In the genomic region with DNA sequence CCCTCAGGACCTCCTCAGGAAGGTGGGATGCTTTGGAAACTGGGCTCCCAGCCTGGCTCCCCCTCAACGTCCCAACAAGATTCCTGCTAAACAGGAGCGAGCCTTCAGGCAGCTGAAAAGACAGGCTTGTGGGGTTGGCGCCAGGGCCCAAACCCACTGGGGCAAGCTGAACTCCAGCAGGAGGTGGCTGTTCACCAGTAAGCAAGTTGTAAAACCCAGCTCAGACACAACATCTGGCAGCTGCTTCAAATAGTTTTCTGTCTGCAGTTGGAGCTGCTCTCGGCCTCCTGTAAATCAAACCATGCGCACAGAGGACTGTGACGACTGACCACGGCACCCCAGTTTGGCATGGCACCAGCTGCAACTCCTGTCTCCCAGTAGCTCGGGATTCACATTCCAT, we compare ENCODE assay signal across 8 mouse cellular contexts.
DNase-seq lines count a peak whose midpoint lies in the region; ATAC-seq and TF ChIP-seq lines count a peak whose summit lies in the region.

No protein-coding gene starts in this region.

- ATAC-seq in neural tube, embryonic 13.5 days (ENCODE audit: low read depth), result no peak
- ATAC-seq in activated CD4-positive, CD25-positive, alpha-beta regulatory T cell, adult 4 months, result no peak

- no peak for TF ChIP-seq POLR2A in testis, adult 2 months (IDR thresholded peaks at IDR 0.05; ENCODE audit: control insufficient read depth, low read depth, low read length)

- DNase-seq in testis, postnatal 14 days (ENCODE audit: low spot score), result no peak
- peak; percentile 51 for DNase-seq in heart, adult 8-10 months (ENCODE audit: low spot score)
- peak; percentile 39 to 46 for DNase-seq in kidney, adult 8-10 months
- no peak for DNase-seq in retina, embryonic 14.5 days (ENCODE audit: low spot score)
- no peak for DNase-seq in layer of hippocampus, adult 11-12 months (ENCODE audit: low spot score)

- peak overlapping the region; percentile 67 for H3K27ac ChIP-seq in testis, adult 2 months (ENCODE audit: control insufficient read depth, insufficient read depth, low read depth, low read length)
- peak overlapping the region; percentile 52 for H3K27ac ChIP-seq in neural tube, embryonic 13.5 days (replicated peaks)

- no peaks in the 10 kb centered on the region for H3K27me3 ChIP-seq in testis, adult 2 months (ENCODE audit: control insufficient read depth, insufficient read depth, low read length)
- no peaks in the 10 kb centered on the region for H3K27me3 ChIP-seq in neural tube, embryonic 13.5 days

- H3K36me3 ChIP-seq in testis, adult 2 months (ENCODE audit: control insufficient read depth, insufficient read depth, low read length), result no peaks in the 10 kb centered on the region
- H3K36me3 ChIP-seq in neural tube, embryonic 13.5 days, result no peaks in the 10 kb centered on the region

- H3K4me3 ChIP-seq in testis, adult 2 months (ENCODE audit: control insufficient read depth, low read depth, low read length), result no peak overlapping the region
- H3K4me3 ChIP-seq in neural tube, embryonic 13.5 days, result no peak overlapping the region

- H3K9ac ChIP-seq in neural tube, embryonic 13.5 days, result no peak overlapping the region

- H3K4me2 ChIP-seq in neural tube, embryonic 13.5 days, result no peak overlapping the region

- peaks cover 15% of the 10 kb centered on the region for H3K4me1 ChIP-seq in testis, adult 2 months (ENCODE audit: control insufficient read depth, insufficient read depth, low read length)
- H3K4me1 ChIP-seq in neural tube, embryonic 13.5 days (replicated peaks), result peaks cover 67% of the 10 kb centered on the region

- no peaks in the 10 kb centered on the region for H3K9me3 ChIP-seq in neural tube, embryonic 13.5 days

- no peak for TF ChIP-seq CTCF in testis, adult 2 months (IDR thresholded peaks at IDR 0.05; ENCODE audit: control insufficient read depth, insufficient read depth, insufficient replicate concordance, low read depth, low read length)

- WGBS in neural tube, embryonic 13.5 days, result 35% methylated on average over 8 of the region's 8 CpGs

Comparison
In these comparisons a context has a peak if more than half of its experiments do, and no peak if none do; other contexts are left out.
1. DNase-seq: peak in heart, adult 8-10 months (single experiment) and kidney, adult 8-10 months (2 of 2); none in testis, postnatal 14 days (single experiment), retina, embryonic 14.5 days (single experiment) and layer of hippocampus, adult 11-12 months (single experiment).